Mouse (Mus musculus) T-cell, adult 2 months (primary cell): ENCODE results near the gene Gm4513.
"Not testable (repeated sequence)": the region's sequence is repeated elsewhere in the genome, so short reads cannot be mapped to it uniquely, and the experiment has no call there.

Experiments used
- DNase-seq: peaks from one replicate; pipeline ENCODE4 v3.0.0; 2022; ENCODE audit warnings: low spot score

Gene Gm4513

GRCm38 (mm10) chr7:20598921-20599320 is at the start of gene Gm4513:
Gene Gm4513 (minus strand): TSS chr7:20599021.
- DNase-seq: not testable (repeated sequence)

DNA sequence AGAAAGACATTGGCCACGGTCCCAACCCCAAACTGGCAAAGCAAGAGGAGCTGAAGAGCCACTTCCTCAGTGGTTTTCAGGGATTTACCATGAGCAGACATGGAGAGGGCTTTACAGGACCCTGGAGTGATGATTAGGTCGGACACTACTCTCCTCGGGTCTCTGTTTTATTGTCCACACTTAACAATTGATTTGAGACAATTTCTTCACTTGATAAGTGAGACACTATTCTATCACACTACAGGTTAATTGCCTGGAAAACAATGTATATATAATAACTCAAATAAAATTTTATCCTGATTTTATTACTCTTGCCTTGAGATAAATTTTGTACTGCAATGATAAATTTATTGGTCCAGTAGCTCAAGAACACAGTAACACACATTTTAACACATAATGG is 22.7 kb downstream of the Gm4513 start, which contains the start of gene Gm4141:
Gene Gm4141 (minus strand): TSS at position 101 of the 400 bp plus-strand sequence.
- not testable (repeated sequence) for DNase-seq

- DNase-seq: not testable (repeated sequence)
Observed at GRCm38 (mm10) chr7:20545657-20546056, 53.2 kb downstream of the Gm4513 start, which contains the start of gene Gm5726. Gene Gm5726 (minus strand): TSS chr7:20545757.
